Mouse (Mus musculus) bone marrow macrophage, adult 2 months (primary cell): Measurements from ENCODE around the gene Il18. TPM values are rescaled to one million over a fixed set of nuclear protein-coding genes. Genes with fewer than 3 reads are reported as not detected.

Source experiments
- H3K27ac ChIP-seq: 2 replicates; pipeline ENCODE4 v1.5.1; 2012; ENCODE audit warnings: low read depth, low read length; ENCODE audit not compliant: insufficient read depth
- H3K4me1 ChIP-seq: 2 replicates; pipeline ENCODE4 v1.6.1; 2012; ENCODE audit warnings: low read length; ENCODE audit not compliant: control insufficient read depth, insufficient read depth
- H3K4me3 ChIP-seq: 2 replicates; pipeline ENCODE4 v1.5.1; 2012; ENCODE audit warnings: mild to moderate bottlenecking, low read length, moderate library complexity; ENCODE audit not compliant: insufficient read depth
- CTCF ChIP-seq: IDR thresholded peaks from 2 replicates; pipeline ENCODE4 v1.5.1; 2012; ENCODE audit warnings: low read depth, mild to moderate bottlenecking, low read length, moderate library complexity
- POLR2A ChIP-seq: IDR thresholded peaks from 2 replicates; pipeline ENCODE4 v1.6.1; 2012; ENCODE audit warnings: mild to moderate bottlenecking, low read depth, low read length, borderline replicate concordance
- polyA plus RNA-seq: library from polyadenylated mRNA; stranded (reverse); fragments of >200 nt; gene quantifications from 2 replicates; pipeline ENCODE4 v1.2.4, GENCODE M21; 2012; ENCODE audit not compliant: missing spikeins, insufficient read depth, insufficient read length

Gene Il18
- polyA plus RNA-seq, 1 experiment = 27.7 TPM

DNA sequence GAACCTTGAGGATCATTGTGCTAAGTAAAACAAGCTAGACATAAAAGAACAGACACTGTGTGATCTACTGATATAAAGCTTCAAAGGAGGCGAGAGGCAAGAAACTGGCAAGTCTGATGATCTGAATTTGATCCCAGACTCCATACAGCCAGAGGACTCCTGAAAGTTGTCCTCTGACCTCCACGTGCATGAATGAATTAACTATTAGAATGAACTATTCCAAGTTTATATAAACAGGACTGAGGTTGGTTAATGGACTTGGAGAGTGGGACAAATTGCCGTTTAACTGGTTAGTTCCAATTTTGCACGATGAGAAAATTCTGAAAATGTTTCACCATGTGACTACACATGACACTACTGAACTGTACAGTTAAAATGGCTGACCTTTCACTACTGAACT, 5.7 kb upstream of the Il18 start:
- no peak overlapping the region for H3K4me3 ChIP-seq
- no peak overlapping the region for H3K27ac ChIP-seq
- peaks cover 28% of the 10 kb centered on the region for H3K4me1 ChIP-seq
- TF ChIP-seq POLR2A (no peak), CTCF (no peak)

DNA sequence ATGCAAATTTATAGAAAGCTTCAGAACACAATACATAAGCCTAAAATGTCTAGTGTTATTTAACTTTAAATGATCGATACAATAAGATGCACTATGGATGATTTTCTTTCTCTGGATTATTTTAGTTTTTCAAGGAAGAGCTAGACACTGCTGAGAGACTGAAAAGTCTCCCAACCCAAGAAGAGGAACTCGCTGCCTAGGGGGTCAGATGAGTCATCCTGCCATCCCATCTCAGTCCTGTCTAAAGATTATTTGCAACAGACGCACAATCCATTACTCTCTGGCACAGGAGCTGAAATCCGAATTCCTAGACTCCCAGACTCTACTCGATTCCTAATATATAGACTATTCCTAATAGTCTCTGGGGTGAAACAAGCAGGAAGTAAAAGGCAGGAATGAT, 2.4 kb upstream of the Il18 start:
- TF ChIP-seq POLR2A (no peak), CTCF (no peak)

DNA sequence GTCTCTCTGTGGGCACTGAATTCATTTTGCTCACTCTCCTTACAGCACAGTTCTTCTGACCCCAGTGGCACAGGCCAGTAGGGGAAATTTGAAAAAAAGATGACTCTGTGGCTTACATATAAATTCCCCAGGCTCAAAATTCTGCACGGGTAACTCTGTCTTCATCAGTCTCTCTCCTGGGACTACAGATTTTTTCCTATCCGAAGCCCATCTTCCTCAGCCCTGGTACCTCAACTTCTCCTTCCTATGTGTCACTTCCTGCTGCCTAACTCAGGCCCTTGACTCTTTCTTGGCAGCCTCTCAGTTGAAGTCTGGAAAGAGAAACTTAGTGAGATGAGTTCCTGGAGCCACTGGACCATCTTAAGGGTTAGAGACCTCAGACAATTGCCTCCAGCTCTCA, 1.1 kb upstream of the Il18 start:
- Histone ChIP-seq H3K27ac (peak overlapping the region; percentile 74), H3K4me3 (peak overlapping the region; percentile 27; the same call in 1 of the 2 replicates), H3K4me1 (peaks cover 30% of the 10 kb centered on the region)
- TF ChIP-seq CTCF = no peak
- no peak for TF ChIP-seq POLR2A

More for the DNA sequence above, 2.4 kb upstream of the Il18 start:
- Histone ChIP-seq H3K27ac (peak overlapping the region; percentile 59; the same call in 1 of the 2 replicates), H3K4me1 (peaks cover 38% of the 10 kb centered on the region), H3K4me3 (no peak overlapping the region)

DNA sequence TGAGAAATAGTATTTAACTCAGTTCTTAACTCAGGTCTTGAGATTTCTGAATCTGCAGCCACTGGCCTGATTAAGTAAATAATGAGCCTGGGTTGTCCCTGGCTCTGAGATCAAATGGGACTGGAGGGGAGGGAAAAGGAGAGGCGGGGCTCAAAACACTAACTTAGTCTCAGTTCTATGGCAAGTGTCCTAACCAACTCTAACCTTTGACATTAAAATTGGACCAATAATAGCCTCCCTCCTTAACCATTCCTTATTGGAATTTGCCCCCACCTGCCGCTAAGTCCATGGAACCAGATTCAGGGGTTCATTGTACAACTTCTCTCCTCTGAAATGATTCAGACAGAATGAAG, 443 bp downstream of the Il18 start, which contains the start of gene Bco2:
Gene Bco2, minus strand, starts transcription at position 88 of the 353 bp plus-strand sequence.
- Histone ChIP-seq H3K4me3 (peak within 1 kb of the TSS; percentile 55), H3K4me1 (peaks cover 32% of the 10 kb centered on the region), H3K27ac (peak within 1 kb of the TSS; percentile 92)
- TF ChIP-seq POLR2A = no peak
- TF ChIP-seq CTCF = no peak

DNA sequence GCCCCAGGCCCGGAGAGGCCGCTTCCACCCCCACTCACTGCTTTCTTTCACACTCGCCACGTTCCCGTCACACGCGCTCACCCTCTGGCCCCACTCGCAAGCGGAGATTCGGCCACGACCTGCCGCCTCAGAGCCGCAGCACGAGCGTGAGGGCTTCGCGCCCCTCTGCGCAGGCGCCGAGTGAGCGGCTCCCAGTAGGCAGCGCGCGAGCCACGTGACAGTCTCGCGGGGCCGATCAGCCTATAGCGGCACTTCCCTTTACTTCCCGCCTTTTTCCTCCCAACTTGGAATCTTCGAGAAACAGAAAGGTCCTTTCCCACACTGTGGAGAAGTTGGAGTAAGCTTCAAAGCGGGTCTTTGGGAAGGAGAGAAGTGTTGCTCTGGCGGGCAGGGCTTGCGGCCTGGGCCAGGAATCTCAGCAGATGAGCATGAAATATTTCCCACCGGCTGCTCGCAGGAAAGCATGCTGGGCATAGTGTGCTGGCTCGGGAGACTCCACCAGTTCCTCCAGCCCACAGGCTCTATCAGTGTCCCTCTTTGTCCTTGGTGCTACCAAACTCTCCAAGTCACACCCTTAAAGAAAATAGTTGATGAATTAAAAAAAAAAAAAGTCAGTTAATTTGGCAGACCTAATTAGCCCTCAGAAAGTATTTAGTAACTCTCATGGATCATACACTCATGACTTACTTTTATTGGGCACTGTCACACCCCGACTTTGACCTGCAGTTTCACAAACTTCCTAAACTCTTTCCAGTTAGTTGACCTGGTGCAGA, 6.7 kb downstream of the Il18 start, which contains the start of gene Tex12:
Gene Tex12, minus strand, starts transcription at position 181 of the 773 bp plus-strand sequence.
- H3K4me1 ChIP-seq = peaks cover 22% of the 10 kb centered on the region
- TF ChIP-seq POLR2A = no peak
- TF ChIP-seq CTCF = no peak
- peak within 1 kb of the TSS; percentile 32; the same call in 1 of the 2 replicates for H3K27ac ChIP-seq
- H3K4me3 ChIP-seq = no peak within 1 kb of the TSS

DNA sequence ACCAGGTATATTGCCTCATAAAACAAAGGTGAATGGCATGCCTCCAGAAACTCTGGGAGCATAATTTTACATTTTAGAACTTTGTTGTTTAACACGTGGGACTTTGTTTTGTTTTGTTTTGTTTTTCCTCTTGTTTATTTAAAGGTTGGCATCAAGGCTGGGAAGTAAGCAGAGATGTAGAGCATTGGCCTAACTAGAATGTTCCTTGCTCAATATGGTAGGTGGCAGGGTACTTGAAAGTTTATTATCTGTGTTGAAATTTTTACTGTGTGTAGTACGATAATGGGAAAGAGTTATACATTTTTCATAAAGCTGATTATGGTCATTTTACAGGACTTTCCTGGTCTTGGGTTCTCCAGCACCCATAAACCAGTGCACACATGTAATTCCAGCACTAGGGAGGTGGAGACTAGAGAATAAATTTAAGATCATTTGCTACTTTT, 7.3 kb downstream of the Il18 start:
- Histone ChIP-seq H3K27ac (no peak overlapping the region), H3K4me3 (no peak overlapping the region)
- TF ChIP-seq POLR2A = no peak
- no peak for TF ChIP-seq CTCF

DNA sequence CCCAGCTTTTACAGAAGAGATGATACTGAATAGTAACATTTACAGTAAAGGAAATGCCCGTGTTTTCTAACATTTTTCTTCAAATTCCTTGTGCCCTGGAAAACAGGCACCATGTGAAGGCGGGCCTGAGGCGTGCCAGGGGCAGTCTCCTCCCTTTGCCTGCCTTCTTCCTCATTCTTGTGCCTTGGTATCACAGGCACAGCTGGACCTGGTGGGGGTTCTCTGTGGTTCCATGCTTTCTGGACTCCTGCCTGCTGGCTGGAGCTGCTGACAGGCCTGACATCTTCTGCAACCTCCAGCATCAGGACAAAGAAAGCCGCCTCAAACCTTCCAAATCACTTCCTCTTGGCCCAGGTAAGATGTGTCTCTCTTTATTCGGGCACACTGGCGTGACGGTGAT, 10.5 kb downstream of the Il18 start:
- TF ChIP-seq CTCF (no peak), POLR2A (no peak)
- Histone ChIP-seq H3K27ac (no peak overlapping the region), H3K4me3 (no peak overlapping the region), H3K4me1 (peaks cover 43% of the 10 kb centered on the region)

More for the DNA sequence above, 7.3 kb downstream of the Il18 start:
- H3K4me1 ChIP-seq = peaks cover 26% of the 10 kb centered on the region

DNA sequence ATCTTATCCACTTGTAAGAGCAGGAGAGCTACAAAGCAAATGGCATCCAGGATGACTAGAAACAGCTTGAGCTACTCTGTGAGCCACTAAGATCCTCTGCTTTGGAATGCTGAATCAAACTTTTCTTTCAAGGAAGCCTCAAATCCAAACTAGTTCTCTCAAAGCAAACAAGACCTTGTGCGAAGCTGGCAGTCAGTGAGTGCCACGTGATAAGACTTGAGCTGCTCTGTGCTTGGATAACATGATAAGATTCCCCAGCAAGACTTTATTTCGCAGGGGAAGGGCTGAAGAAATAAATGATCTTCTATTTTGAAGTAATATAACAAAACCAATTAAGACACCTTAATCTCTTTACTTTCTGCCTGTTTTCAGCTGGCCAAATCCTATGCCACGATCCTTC, 11.3 kb downstream of the Il18 start:
- no peak for TF ChIP-seq POLR2A
- TF ChIP-seq CTCF = no peak
- H3K4me1 ChIP-seq = peaks cover 41% of the 10 kb centered on the region
- no peak overlapping the region for H3K4me3 ChIP-seq

DNA sequence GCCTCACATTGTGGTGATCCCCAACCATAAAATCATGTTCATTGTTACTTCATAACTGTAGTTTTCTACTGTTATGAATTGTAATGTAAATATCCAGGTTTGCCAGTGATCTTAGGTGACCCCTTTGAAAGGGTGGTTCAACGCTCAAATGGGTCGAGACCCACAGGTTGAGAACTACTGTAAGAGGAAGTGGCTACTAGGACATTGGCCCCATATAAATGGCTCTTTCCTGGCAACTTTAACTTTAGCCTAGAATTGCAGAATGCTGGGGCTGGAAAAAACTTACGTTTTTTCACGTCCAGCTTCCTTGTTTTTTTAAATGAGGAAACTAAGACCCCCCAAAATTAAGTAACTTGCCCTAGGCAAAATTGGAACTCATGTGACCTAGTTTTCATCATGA, 12.7 kb downstream of the Il18 start:
- Histone ChIP-seq H3K27ac (peak overlapping the region; percentile 23; the same call in 1 of the 2 replicates), H3K4me3 (no peak overlapping the region), H3K4me1 (peaks cover 40% of the 10 kb centered on the region)
- TF ChIP-seq CTCF = no peak
- TF ChIP-seq POLR2A = no peak

More for the DNA sequence above, 11.3 kb downstream of the Il18 start:
- no peak overlapping the region for H3K27ac ChIP-seq

DNA sequence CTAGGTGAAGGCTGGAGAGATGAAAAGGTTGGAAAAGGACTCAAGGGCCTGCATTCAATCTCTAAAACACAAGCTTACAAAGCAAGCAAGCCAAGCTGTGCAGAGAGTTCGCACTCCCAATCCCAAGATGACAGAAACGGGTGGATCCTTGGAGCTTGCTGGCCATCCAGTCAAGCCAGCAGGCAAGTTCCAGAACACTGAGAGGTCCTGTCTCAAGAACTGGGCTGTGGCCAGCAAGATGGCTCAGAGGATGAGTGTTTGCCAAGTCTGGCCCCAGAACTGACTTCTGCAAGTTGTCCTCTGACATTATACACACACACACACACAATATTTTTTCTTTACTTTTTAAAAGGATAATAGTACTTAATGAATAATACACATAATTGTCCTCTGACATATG, 13.3 kb downstream of the Il18 start:
- Histone ChIP-seq H3K4me3 (no peak overlapping the region), H3K27ac (peak overlapping the region; percentile 69), H3K4me1 (peaks cover 40% of the 10 kb centered on the region)
- no peak for TF ChIP-seq CTCF
- TF ChIP-seq POLR2A = no peak
